Mouse (Mus musculus) cortical plate, adult 2 months (tissue): ENCODE measurements at regions not wholly inside any gene's neighbourhood (a gene's known extent, or its start where the extent isn't known, plus 50 kb on each side); places are given as distances from the start of the nearest gene placed in this dataset.

Source experiments
- CTCF ChIP-seq: fragments of 200-500 bp; IDR thresholded peaks from 2 replicates; pipeline ENCODE4 v1.5.1; 2011; ENCODE audit warnings: mild to moderate bottlenecking, control low read depth, low read length; ENCODE audit not compliant: insufficient read depth; ENCODE audit errors: extremely low read depth
- POLR2A ChIP-seq: fragments of 200-500 bp; IDR thresholded peaks from 2 replicates; pipeline ENCODE4 v1.6.1; 2011; ENCODE audit warnings: mild to moderate bottlenecking, low read length, control low read depth; ENCODE audit not compliant: insufficient read depth; ENCODE audit errors: extremely low read depth

GRCm38 (mm10) chr12:52429935-52430334 is 73.8 kb upstream of the Arhgap5 start:
- TF ChIP-seq POLR2A, result no peak
- no peak for TF ChIP-seq CTCF
